Mouse (Mus musculus): ENCODE measurements around the gene Gucd1. TPM values are rescaled to one million over a fixed set of nuclear protein-coding genes. Genes with fewer than 3 reads are reported as not detected.

Gucd1 gene
- total RNA-seq, 2 experiments from 2014 or later: 41.8 to 44.2 TPM

DNA sequence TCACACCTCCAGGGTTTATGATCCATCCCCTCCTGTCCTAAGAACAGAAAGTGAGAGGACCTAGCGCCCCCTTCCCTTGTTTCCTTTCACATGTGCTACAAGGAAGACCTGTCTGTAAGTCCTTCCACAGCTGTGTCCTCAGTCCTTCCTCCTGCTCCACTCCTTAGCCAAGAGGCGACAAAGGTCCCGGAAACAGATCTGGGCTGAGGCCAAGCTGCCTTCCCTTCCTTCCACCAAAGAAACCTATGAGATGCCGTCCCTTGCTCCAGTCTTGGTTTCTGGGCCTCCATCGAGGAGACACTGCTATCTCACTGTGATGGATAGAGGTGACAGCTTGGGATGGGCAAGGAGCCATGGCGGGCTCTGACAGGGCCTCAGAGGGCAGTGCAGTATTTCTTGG lies 182.7 kb downstream of the Gucd1 start:
- DNase-seq: peak in 1 of 2 experiments; percentile 60
- intact Hi-C loops (cut with DNase I): loop anchor here (2.0 kb wide), 1 partner anchor 18 kb away; the partner anchor contains the start of gene Adora2a

DNA sequence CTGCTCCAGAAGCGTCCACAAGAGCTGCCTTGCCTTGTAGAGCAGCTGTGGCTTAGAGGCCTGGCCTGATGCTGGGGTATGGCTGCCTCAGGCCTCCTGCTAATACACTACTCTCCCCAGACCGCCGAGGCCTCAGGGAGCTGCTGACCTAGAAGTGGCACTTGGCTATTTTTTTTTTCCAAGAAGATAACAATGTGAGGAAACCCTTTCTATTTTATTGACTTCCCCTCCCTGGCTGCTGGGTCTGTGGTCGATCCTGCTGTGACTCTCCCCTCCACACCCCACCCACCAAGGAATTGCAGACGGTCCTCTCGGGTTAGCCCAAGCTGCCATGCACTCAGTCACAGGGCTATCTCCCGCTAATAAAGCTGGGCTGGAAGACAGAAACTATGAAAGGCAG lies 183.6 kb downstream of the Gucd1 start:
- intact Hi-C loops (cut with DNase I): loop anchor here (2.0 kb wide), 1 partner anchor 17 kb away; the partner anchor contains the start of gene Adora2a
- no peak for DNase-seq

DNA sequence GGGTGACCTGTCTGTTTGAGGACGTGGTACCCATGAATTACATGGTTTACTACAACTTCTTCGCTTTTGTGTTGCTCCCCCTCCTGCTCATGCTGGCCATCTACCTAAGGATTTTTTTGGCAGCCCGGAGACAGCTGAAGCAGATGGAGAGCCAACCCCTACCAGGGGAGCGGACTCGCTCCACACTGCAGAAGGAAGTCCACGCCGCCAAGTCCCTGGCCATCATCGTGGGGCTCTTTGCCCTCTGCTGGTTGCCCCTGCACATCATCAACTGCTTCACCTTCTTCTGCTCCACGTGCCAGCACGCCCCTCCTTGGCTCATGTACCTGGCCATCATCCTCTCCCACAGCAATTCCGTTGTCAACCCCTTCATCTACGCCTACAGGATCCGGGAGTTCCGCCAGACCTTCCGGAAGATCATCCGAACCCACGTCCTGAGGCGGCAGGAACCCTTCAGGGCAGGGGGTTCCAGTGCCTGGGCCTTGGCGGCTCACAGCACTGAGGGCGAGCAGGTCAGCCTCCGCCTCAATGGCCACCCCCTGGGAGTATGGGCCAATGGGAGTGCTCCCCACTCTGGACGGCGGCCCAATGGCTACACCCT lies 184.5 kb downstream of the Gucd1 start:
- intact Hi-C loops (cut with DNase I): no loop called here
- DNase-seq: no peak

DNA sequence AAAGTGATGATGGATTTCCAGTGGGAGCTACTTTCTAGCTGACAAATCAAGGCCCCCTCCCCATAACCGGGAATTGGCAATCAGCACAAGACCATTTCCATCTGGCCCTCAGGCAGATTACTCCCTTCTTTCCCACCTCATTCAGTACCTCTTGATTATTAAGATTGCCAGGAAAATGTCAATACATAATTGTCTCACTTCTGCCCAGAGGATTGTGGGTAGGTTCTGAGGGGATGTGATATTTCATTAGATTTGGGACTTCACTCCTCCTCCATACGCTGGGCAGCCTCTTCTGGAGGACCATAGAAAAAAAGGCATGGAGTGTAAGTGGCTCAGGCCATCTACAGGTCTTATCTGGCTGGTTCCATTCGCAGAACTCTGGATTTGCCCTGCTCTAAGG lies 185.5 kb downstream of the Gucd1 start:
- intact Hi-C loops (cut with DNase I): no loop called here
- no peak for DNase-seq

DNA sequence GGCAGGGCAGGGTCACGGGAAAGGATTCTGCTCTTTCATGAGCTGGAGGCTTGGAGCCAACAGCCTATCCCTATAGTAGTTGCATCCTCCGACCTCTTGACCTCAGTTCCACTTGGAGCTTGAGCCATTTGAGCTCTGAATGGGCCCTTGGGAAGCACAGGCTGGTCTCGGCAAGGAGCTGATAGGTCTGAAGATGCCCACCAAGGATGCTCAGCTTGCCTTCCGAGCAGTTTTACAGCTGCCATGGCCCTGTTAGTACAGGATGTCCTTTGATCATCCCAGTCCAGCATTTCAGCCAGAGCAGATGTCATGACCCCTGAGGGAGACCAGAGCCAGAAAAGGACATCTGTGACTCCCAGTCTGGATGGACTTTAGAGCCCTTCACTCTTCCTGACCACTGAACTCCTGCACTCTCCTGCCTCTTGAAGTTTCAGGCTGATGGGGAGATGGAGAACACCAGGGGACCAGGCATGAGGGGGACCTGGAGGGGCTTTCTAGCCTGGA lies 189.5 kb downstream of the Gucd1 start:
- no peak for DNase-seq
- intact Hi-C loops (cut with DNase I): no loop called here

DNA sequence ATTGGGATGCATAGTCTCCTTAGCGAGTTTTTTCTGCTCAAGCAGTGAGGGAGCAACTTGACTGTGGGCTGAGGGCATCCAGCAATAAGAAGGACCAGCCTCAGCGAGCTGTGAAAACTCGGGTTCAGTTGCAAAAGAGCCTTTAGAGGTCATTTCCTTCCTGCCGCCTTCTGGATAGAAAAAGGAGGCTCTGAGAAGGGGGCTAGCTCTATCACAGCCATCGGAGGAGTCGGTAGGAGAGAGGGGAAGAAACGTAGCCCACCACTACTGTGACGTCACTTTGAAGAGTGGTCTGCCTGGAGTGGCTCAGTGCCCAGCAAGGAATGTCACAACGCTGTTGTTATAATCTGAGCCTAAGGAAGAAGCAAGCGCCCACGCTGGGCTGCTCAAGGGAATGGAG lies 190.7 kb downstream of the Gucd1 start:
- intact Hi-C loops (cut with DNase I): no loop called here

DNA sequence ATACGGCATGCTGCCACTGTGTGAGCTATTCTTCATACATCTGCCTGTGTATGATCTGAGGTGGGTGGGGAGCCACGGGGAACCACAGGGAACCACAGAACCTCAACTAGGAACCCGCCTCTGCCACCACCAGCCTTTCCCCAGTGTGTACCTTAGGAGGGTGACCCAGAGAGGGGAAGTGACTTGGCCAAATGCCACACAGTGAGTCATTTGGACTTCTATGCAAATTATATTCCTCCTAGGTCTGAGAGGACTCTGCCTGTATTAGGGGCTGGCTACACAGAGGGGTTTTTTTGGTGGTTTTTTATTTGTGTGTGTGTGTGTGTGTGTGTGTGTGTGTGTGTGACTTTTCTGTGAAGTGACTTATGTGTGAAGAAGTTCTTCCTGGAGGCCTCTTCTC lies 191.2 kb downstream of the Gucd1 start:
- intact Hi-C loops (cut with DNase I): no loop called here
- peak in 1 of 2 experiments; percentile 46 for DNase-seq

More for the DNA sequence above, 190.7 kb downstream of the Gucd1 start:
- DNase-seq: no peak

DNA sequence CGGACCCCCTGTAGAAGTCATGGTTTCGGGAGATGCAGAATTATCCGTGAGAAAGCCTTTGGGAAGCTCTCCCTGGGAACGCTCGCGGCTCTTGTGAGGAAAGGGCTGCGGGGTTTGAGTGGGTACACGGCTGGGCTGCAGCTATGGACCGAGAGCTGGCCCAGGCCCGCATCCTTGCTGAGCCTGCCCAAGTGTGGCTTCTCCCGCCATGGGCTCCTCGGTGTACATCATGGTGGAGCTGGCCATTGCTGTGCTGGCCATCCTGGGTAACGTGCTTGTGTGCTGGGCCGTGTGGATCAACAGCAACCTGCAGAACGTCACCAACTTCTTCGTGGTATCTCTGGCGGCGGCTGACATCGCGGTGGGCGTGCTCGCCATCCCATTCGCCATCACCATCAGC lies 192.0 kb downstream of the Gucd1 start:
- no peak for DNase-seq
- intact Hi-C loops (cut with DNase I): no loop called here

DNA sequence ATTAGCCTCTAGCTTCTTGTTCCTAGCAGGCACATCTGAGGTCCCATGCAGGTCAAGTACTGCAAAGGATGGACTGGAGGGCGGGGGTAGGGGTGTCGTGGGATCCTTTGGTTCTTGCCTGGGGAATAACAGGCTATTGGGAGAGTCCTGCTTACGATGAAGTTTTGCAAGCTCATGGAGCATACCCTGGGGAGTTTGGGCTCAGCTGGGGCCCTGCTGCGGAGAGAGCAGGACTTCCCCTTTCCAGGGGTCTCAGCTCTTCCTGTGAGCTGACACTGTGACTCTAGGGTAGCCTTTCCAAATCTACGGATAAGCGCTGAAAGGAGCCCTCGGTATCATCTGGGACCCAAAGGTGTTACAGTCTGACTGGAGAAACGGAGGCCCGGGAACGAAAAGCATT lies 193.4 kb downstream of the Gucd1 start:
- intact Hi-C loops (cut with DNase I): no loop called here
- DNase-seq: no peak

DNA sequence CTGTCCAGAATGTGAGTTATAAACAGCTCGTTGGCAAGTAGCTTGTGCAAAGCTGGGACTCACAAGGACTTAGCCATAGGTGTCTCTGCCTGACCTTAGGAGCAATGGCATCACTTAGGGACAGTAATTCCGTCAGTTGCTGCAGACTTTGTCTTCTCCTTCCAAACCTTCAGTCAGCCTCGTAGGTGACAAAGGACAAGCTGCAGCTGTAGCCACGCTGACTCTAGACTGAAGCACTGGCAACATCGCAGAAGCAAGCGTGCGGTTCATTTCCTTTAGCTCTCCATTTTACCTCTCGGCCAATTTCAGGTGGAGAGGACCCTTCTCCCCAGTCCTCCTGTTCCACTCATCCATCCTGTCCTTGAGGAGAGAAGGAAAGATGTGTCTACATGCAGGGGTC lies 193.8 kb downstream of the Gucd1 start:
- no peak for DNase-seq
- intact Hi-C loops (cut with DNase I): no loop called here

DNA sequence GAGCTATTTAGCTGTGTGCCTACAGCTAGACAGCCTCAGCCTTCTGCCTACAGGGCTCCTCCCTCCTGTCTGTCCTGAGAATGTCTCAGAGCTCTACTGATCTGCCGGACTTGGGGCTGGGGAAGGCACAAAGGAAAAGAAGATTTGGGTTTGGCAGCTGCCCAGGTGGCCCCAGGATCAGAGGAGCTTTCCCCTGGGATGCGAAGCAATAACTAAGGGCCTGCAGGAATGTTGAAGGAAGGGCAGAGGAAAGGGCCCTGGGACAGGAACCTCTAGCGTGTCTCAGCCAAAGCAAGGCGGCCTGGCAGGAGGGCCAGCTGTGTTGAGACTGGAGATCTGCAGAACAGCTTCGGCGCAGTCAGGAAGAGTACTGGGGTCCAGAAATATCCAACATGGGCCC lies 194.8 kb downstream of the Gucd1 start:
- no peak for DNase-seq
- intact Hi-C loops (cut with DNase I): no loop called here

DNA sequence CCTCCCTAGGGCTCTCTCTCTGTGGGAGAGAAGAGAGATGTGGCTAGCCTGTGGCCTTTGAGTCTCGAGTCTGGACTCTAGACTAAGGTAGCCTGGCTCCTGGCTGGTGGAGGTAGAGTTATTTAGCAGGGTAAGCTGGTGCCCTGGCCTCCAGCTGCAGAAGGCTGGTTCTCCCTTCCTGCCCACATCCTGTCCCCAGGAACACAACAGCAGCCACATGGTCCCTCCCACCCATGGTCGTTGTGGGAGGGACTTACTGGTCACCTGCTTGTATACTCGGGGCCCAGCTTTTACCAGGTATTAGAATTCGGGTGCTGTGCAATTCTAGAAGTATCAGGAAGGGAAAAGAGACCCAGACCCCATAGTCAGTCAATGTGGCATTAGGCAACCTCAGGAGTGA lies 197.5 kb downstream of the Gucd1 start:
- intact Hi-C loops (cut with DNase I): no loop called here
- DNase-seq: no peak

DNA sequence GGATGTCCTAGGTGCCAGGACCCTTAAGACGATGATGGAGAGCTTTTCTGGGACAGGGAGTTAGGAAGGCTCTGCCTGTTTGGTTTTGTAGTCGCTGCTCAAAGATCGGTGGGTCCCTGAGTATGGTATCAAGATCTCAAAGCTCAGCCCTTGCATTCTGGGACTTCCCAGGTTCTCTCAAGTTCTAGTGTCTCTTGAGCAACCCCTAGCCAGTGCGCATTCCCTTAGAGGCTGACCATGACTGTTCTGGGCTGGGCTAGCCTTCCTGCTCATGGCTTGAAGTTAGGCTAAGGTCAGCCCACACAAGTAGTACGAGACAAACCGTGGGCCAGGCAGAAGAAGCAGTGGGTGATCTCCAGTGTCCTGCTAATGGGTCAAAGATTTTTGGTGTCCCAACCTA lies 199.6 kb downstream of the Gucd1 start:
- no peak for DNase-seq
- intact Hi-C loops (cut with DNase I): loop anchor here (5.0 kb wide), 1 partner anchor 34 kb away; no protein-coding TSS in a partner anchor

DNA sequence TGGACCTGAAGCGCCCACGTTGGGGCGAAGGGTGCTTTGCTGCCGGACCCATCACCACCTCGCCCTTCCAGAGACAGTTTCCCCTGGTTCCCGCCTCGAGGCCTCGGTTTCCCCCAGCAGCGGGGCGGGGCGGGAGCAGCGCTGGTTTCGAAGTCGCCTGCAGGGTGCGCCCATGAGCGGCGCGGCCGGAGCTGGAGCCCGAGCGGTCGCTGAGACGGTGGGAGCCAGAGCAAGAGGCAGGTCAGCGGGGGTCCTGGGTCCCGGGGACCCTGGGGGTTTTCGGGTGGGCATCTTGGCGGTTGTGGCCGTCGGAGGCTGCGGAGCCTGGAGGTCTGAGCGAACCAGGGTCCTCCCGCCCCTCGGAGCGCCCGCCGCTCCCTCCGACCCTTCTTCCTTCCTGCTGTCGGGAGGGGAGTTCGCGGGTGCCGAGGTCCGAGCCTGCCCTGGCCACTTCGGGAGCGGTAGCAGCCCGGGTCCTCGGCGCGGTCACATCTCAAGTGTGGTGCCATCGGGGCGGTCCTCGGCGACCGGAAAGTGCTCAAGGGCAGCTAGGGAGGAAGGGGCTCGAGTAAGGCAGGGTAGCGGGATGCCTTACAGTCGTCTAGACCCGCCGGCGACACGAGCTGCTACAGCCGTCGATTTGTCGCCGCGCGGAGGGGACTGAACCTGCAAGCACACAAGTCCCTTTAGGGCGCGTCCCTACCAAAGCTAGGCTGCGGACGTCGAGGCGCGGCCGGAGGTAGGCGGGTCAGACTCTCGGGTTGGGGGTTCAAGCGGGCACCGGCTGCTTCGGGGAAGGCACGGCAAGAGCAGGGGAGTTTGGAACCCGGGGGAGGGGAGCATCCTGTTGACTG lies 200.6 kb downstream of the Gucd1 start:
- peak; percentile 86 to 87 for DNase-seq
- intact Hi-C loops (cut with DNase I): loop anchor here (1.0 to 5.0 kb wide), 7 partner anchors 18 to 170 kb away; no protein-coding TSS in a partner anchor

DNA sequence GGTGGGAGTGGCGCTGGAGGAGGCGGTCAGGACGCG lies 201.1 kb downstream of the Gucd1 start, which contains the start of gene Adora2a:
Gene Adora2a, plus strand, starts transcription at position 6 of the 36 bp plus-strand sequence.
- intact Hi-C loops (cut with DNase I): loop anchor here (1.0 to 5.0 kb wide), 5 partner anchors 18 to 170 kb away; no protein-coding TSS in a partner anchor
- DNase-seq: no peak

DNA sequence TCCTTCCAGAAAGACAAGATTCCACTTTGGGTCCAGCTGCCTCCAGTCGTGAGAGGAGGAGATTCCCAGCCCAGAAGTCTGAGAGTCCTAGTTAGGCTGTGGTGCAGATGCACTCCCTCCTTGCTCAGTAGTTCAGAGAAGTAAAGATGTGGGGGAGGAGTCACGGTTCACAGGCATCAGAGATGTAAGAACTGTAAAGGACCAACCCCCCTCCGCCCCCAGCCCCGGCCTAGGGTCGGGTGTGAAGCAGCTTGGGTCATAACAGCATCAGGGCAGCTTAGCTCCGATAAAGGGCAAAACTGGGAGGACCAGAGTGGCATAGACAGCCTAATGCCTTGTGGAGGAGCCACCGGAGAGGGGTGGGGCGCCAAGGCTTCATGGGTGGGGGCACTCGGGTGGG lies 201.3 kb downstream of the Gucd1 start:
- no peak for DNase-seq
- intact Hi-C loops (cut with DNase I): loop anchor here (1.0 to 5.0 kb wide), 5 partner anchors 18 to 170 kb away; no protein-coding TSS in a partner anchor

DNA sequence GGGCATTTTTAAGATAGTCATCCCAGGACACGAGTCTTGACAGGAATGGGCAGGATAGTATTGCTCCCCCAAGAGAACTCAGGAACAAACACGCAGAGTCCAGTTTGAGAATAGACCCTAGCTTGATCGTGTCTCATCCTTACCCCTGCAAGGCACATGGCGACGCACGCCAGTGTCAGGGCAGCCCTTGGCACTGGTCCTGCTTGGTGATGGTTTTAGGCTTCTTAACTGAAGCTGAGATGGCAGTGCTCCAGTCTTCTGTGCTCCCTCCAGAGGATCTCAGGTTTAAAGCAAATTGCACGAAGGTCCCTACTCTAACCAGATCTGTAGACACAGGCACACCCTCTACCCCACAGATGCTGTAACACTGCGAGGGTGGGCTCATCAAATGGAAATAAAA lies 202.0 kb downstream of the Gucd1 start:
- intact Hi-C loops (cut with DNase I): loop anchor here (1.0 to 5.0 kb wide), 5 partner anchors 19 to 171 kb away; no protein-coding TSS in a partner anchor
- DNase-seq: no peak

DNA sequence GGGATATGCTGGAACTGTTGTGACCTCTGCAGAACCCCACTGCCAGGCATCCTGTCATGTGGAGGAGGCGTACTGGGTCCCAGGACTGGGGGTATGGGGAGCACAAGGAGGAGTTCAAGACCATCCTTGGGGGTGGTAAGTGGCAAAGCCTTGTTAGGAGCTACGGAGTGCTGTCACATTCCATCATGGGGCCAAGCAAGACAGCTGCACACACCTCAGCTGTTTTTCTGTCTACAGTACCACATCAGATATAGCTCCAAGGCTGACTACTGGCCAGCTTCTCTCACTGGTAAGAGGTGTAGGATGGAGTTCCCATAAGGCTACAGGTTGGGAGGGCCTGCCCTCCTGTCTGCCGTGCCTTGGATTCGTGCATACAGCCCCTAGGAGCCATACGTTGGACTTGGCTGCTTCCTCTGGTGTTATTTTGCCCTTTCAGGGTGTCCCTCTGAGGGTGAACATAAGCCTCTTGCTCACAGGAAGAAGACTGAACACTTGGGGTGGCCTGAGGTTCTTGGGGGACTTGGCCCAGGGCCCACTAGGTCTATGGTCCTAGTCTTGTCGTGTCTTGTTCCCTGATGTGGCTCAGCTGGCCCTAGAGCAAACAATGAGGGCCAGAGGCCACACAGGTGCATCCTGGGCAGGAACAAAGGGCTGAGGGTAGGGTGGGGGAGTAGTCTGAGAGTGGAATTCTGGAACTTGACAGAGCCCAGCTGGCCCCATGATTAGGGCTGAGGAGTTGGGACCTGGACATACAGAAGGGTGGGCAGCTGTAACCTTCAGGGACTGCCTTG lies 203.4 kb downstream of the Gucd1 start:
- peak; percentile 55 to 57 for DNase-seq
- intact Hi-C loops (cut with DNase I): no loop called here

DNA sequence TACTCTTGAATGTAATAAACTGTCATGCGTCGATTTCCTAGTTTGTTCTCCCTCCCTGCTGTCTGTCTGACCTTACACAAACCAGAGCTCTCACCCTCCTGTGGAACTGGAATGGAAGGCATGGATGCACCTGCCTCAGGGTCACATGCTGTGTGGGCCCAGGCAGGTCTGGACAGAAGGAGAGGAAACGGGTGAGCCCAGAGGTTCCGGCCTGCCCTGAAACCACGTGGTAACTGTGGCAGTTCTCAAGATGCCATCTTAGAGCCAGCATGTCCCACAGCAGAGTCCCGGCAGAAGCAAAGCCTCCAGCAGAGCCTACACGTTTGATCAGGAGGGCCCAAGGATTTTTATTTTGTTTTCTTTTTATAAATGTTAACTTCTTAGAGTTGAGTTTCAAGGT lies 205.4 kb downstream of the Gucd1 start:
- intact Hi-C loops (cut with DNase I): no loop called here
- no peak for DNase-seq

DNA sequence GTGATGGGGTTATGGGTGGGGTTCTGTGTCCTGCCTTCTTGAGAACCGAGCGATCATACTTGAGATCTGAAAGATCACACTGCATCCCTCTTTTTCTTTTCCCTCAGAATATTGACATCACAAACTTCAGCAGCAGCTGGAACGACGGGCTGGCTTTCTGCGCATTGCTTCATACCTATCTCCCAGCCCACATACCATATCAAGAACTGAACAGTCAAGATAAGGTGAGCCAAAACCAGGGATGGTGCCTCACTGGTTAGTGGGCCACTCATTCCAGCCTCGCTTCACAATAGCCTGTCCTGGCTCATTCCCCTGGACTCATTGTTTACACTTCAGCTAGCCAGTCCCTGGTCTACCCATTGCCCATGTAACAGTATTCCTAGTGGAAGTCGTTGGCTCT lies 210.6 kb downstream of the Gucd1 start:
- DNase-seq: no peak
- intact Hi-C loops (cut with DNase I): no loop called here

DNA sequence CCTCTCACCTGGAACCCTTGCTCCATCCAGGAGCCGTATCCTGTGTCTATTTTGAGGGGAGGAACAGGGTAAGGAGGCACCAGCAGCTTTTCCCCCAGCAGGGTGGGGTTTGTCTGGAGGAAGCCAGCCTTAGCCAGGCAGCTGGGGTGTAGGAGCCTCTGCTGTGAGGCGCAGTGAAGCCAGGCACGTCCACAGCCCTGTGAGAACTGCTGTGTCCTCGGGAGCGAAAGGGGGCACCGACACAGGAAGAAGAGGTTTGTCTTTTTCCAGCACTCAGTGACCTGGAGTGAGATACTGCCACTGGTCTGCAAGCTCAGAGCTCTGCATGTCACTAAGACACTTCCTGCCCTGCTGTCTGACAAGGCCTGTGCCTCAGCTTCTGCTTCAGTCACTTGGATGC lies 213.4 kb downstream of the Gucd1 start:
- DNase-seq: peak in 1 of 2 experiments; percentile 43
- intact Hi-C loops (cut with DNase I): no loop called here

All from heart, postnatal 36 days (tissue).